Mouse (Mus musculus) adrenal gland, adult (tissue): ENCODE results near the gene Sorcs2.
"Not testable (repeated sequence)": the region's sequence is repeated elsewhere in the genome, so short reads cannot be mapped to it uniquely, and the experiment has no call there.

Experiments used
- DNase-seq, 2 experiments: peaks; one replicate each; pipeline ENCODE4 v3.0.0; 2022 to 2023; ENCODE audit warnings: low spot score in 1 of 2; ENCODE audit not compliant: inconsistent age in 2 of 2

Gene Sorcs2

GRCm38 (mm10) chr5:36394840-36395515 lies 3.0 kb downstream of the Sorcs2 start:
- no peak for DNase-seq

DNA sequence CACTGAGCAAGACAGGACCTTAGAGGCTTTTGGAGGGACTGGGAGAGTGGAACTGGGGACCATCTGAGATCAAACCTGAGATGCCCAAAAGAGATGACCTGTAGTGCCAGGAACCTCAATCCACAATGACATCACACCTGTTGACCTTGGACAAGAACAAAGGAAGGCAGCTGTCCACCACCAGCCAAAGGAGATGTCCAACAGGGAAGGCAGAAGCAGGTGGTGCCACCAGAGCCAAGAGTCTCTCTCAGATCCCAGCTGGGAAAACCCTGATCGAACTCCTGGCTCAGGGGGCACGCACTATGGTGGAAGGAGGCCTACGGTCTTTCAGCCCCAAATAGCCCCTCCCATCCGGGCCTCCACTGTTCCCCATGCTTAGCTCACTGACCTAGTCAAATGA lies 6.2 kb downstream of the Sorcs2 start:
- no peak for DNase-seq

DNA sequence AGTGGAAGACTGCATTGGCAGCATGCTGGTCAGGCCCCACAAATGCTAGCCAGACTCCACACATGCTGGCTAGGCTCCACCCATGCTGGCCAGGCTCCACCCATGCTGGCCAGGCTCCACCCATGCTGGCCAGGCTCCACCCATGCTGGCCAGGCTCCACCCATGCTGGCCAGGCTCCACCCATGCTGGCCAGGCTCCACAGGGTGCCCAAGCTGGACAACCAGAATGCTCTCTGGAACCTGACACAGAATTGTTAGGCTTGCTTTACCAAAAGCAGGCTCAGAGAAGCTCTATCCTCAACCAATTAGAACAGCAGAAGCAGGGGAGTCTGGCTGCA lies 7.4 kb downstream of the Sorcs2 start:
- DNase-seq, result not testable (repeated sequence)

DNA sequence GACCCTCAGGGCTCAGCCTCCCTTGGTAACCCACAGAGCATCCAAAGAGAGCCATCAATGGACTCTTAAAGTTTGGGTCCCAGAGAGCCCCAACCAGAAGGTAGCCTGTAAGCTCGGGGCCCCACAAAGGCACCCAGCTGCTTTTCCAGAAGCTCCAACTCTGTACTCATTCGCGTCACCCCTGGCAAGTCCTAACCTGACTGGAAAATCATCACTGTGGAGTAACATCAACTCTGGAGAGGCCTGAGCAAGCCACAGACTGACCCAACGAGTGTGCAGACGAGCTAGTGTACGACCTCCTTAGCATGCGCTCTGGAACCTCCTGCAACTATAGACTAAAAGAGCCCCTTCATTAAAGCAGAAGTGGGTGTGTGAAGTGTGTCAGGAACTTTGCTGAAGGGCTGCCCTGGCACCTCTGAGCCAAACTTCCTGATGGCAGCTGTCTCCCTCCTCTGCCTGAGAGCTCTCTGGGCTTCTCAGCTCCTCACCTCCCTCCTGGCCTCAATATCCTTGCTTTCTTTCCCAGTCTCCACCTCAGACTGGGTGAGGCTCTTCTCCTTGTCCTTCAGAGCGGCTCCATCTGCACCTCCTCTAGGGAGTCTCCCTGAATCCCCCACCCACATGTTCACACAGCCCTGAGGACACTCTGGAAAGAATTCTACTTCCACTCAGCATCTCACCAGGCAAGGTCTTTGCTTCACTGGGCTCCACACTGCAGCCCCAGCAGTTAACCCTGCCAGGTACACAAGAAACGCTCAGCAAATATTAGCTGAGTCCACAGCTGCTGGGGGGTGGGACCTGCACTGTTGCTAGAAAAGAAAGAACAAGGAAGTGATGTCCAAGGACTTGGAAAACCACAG lies 8.0 kb downstream of the Sorcs2 start:
- DNase-seq, result no peak

- DNase-seq, result no peak
Measured at GRCm38 (mm10) chr5:36385062-36385461, 12.9 kb downstream of the Sorcs2 start.

DNA sequence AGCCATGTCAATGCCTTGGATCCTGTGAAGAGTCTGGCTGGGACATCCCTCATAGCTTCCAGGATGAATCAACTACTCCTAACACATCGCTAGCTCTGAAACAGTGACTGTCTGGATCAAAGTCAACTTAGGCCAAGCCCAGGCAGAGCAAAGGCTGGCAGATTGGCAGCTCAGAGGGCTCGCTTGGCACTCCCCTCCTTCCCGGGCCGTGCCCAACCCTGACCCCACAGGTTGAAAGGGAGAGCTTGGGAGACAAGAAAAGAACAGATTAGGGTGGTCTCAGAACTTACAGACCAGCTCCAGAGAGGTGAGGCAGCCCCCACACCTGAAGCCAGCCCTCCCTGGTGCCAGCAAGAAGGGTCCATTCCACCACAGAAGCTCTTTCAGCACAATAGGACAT lies 14.5 kb downstream of the Sorcs2 start:
- no peak for DNase-seq

- no peak for DNase-seq
Measured at GRCm38 (mm10) chr5:36382721-36383120, 15.2 kb downstream of the Sorcs2 start.

DNA sequence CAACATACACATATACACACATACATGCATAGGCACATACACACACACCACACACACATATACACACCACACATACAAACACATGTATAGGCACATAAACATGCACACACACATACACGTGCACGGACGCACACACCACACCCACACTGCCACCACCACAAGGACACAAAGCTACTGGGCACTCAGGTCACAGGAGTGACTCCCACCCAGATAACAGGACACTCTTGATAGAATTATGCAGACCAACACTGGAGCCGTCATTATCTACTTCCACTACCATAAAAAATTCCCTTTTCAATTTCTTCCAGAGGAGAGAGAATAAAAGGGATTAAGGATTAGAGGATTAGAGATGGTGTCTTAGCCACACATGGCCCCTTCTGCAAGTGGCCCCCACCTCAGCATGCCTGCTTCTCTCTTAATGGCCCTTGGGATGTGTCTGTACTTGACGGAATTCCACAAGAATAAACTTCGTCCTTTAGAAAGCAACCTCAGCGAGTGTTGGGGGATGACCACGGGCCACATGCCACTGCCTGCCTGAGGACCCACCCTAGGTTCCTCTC lies 15.7 kb downstream of the Sorcs2 start:
- no peak for DNase-seq

DNA sequence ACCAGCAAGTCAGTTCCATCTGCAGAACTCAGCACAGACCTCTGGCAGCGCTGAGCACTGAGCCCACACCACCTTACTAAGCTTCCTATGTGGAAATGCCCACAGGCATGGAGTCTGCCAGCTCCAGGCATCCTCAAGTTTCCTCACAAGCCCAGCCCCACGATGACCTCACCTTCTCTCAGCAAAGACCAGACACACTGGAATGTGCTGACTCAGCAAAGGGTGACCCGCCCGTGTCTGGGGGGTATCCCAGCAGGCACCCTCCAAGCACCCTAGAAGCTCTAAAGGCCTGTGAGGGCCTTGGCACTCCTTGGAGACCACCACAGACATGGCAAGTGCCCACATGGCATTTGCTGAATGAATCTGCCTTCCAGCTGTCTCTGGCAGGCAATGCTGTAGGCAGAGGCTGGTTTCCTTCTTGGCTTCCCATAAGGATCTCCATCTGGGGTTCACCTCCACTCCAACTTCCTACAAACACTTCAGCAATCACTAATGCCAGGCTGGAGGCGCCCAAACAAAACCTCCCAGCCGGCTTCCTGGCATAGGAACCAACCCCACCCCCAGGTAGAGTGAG lies 17.9 kb downstream of the Sorcs2 start:
- DNase-seq, result peak in 1 of 2 experiments; percentile 58

DNA sequence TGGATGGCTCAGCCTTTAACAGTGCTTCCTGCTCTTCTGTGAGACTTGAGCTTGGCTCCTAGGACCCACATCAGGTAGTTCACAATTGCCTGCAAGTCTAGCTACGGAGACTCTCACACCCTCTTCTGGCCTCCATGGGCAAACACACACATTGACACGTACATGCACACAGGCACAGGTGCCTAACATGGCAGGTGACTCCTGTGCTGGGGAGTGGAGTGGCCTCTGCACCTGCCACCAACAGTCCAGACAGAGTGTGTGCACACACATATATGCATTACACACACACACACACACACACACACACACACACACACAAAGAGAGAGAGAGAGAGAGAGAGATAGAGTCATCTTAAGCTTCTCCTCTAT lies 19.6 kb downstream of the Sorcs2 start:
- DNase-seq, result no peak

DNA sequence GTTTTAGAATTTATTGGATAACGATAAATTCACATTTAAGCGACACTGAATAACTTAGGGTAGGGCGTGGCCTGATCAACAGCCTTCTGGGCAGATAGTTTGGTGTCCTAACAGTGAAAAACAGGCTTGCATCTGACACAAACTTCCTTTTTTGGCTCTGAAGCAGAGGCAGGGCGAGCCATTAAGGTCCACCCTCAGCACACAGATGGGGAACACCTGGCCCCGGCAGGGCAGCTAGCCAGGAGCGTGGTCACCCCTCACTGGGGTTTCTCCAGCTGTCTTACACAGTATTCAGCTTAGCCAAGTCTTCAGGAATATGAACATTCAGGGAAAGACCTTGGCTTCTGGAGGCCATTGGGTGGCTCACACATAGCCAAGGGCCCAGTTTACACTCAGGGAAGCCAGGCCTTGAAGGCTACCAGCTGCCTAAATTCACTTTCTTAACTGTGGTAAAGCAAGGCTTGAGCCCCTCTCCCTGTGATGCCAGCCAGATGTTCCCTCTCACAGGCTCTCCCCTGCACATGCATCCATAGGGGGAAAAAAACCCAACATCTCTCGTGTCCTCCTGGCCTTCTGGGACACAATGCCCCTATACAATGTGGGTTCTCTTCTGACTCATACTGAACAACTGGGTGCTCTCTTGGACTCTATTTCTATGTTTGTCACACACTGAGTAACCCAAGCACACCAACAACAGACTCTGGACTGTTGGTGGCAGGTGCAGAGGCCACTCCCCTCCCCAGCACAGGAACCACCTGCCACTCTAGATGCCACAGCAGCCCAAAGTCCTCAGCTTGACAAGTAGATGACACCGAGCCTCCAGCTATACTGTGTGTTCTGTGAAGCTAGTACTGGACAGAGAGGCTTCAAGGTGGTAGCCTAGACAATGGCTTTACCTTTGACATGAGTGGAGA lies 20.2 kb downstream of the Sorcs2 start:
- DNase-seq, result peak in 1 of 2 experiments; percentile 74

DNA sequence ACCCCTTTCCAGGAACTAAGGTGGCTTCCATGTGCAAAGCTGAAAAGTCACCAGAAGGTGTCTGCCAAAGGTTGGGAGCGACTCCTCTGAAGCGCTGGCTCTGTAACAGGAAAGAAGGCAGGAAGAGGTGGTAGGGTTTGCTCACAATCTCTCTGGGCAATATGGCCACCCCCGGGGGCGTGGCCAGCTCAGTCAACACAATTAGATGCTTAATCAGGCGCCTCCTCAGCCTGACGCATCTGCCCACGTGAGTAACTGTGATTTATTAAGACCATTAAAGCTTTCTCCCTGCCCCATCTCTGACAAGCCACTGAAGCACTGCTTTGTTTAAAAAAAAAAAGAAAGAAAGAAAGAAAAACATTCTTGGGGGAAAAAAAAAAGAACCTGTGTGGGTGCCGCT lies 22.1 kb downstream of the Sorcs2 start:
- DNase-seq, result no peak

GRCm38 (mm10) chr5:36374221-36375050 lies 23.5 kb downstream of the Sorcs2 start:
- no peak for DNase-seq

DNA sequence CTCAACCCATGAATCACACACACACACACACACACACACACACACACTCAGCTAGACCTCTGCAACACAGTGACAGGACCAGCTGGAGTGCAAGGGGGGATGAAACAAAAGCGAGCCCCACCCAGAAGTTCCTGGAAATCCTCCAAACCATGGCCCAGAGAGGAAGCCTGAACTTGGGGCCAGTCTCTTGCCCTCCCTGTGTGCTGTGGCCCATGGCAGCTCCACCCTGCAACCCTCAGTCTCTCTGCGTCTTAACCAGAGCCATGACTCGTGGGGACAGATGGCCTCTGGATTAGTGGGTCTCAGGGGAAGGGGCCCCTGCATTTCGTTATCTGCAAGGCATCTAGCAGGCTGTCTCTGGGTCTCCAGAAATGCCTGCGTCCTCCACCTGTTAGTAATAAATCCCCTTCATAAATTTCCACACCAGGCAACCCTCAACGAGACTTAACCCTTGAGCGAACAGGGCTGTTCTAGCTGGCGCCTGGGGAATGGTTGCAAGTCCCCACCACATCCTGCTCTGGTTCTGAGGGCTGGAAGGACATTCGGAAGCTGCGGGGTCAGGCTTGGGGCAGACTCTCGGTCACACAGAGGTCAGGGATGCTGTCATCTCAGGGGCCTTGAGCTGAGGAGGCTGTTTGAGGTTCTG lies 24.6 kb downstream of the Sorcs2 start:
- DNase-seq, result peak; percentile 34 to 62

- no peak for DNase-seq
Measured at GRCm38 (mm10) chr5:36371731-36372130, 26.2 kb downstream of the Sorcs2 start.

- peak; percentile 31 to 71 for DNase-seq
Measured at GRCm38 (mm10) chr5:36369261-36369684, 28.7 kb downstream of the Sorcs2 start.

GRCm38 (mm10) chr5:36368511-36369135 lies 29.3 kb downstream of the Sorcs2 start:
- peak in 1 of 2 experiments; percentile 73 for DNase-seq

GRCm38 (mm10) chr5:36367911-36368310 lies 30.0 kb downstream of the Sorcs2 start:
- no peak for DNase-seq

DNA sequence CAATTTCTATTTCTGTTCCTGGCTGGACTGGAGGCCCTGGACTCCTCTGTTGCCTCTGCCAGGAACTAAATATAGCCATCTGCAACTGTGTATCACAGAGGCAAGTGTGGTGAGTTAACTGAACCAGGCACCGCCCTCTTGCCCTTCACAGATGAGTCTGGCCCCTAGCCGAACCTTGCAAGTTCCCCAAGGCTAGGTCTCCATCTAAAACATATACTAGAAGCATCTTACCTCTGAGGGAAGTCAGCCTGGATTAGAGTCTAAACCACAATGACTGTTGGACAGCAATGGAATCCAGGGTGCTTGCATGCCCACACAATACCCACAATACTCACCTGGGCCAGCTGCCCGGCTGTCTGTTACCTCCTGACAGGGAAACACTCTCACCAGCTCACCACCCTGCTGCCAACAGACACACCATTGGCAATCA lies 30.7 kb downstream of the Sorcs2 start:
- peak; percentile 62 to 88 for DNase-seq
